Mouse (Mus musculus) brain, embryonic 14.5 days (tissue): ENCODE data around the gene Oxld1.
A peak's percentile ranks its signal among the peaks of the same experiment; 100 is the strongest.

Experiments
- CTCF ChIP-seq: fragments of 200-500 bp; IDR thresholded peaks from 2 replicates; pipeline ENCODE4 v1.5.1; 2012; ENCODE audit warnings: inconsistent platforms, mild to moderate bottlenecking, moderate library complexity, borderline replicate concordance; ENCODE audit not compliant: insufficient read depth, insufficient read length; ENCODE audit errors: extremely low read depth
- POLR2A ChIP-seq: fragments of 200-500 bp; IDR thresholded peaks from 2 replicates; pipeline ENCODE4 v1.6.1; 2012; ENCODE audit warnings: mild to moderate bottlenecking, inconsistent platforms, borderline replicate concordance; ENCODE audit not compliant: poor library complexity, insufficient read depth, insufficient read length, severe bottlenecking; ENCODE audit errors: extremely low read depth

DNA sequence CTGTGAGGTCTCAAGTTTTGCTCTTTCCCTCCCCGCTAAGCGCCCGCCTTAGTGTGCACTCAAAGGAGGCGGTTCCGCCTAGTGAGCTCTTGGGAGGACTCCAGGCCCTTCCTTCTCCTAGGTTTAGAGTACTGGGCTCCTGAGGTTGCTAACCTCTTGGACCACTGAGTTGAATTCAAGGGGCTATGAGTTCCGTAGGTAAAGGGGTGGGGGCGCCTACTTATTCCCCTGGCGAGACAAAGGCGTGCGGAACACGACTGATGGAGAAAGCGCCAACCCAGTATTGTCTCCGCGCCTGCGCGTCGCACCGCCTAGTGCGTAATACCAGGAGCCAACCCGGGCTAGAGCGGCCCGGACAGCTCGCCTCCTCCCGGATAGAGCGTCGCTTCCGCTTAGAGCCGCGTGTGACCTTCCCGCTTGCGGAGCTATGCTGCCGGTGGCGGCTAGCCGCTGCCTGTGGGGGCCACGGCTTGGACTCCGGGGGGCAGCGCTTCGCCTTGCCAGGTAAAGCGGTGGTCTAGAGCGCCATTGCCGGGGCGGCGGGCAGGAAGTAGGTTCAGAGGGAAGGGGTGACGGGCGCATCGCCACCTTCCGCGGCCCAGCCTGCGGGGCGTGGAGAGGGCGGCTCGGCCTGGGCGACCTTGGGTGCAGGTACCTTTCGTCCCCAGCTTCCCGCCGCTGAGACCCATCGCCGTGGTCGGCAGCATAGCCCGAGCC, 26.6 kb upstream of the Oxld1 start, which contains the start of gene Mrpl12:
- TF ChIP-seq POLR2A = peak; percentile 83; the same call in 1 of the 2 replicates
- no peak for TF ChIP-seq CTCF
